Mouse (Mus musculus) testis, postnatal 10 days (tissue): ENCODE data around the gene Sh2d3c.
A peak's percentile ranks its signal among the peaks of the same experiment; 100 is the strongest.

Experiments used
- DNase-seq: peaks from one replicate; pipeline ENCODE4 v3.0.0; 2021; ENCODE audit warnings: low spot score

Sh2d3c gene

DNA sequence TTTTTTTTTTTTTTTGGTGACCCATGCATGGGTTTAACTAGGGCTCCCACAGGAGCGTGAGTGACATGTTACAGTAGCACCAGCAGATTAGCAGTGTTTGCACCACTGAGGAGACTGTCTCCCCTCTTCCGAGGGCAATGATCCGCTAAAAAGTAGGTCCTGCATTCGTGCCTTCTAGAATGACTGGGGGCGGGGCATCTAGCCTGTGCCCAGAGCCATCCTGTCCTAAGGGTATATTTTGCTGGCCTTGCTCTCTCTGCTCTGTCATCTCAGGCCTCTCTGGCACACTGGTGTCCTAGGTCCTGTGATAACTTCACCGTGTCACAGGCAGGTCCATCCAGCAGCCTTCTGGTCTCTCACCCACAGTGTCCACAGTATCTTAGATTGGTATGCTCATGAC lies 21.2 kb upstream of the Sh2d3c start:
- DNase-seq: no peak

DNA sequence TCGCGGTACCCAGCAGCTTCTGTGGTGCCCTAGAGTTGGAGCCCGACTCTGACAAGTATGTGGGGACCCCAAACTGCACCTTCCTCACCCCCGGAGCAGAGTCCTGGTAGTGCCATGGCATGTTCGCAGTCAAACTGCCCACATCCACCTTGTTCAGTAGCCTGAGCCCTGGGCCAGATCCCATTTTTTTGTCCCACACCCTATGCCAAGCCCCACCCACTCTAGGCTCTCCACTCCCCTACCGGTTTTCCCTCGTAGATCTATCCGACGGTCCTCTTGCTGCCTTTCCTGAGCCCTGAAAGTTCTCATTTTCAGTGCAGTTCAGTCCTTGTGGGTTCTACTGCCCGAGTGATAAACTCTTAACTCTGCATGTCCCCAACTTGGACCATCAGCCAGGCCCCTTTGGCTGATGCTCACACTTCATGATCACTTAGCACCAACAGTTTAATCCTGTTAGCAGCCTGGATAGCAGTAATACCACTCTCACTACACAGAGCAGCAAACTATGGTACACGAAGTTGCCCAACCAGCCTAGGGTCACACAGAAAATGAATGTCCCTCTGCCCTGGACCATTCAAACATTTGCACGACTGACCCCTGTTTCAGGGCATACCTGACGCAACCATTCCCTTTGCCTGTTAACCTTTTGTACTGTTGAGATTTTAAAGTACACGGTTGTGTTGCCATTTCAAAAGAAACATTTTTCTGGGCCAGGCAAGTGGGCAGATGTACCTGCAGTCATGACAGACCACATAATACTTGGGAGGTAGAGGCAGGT lies 19.7 kb upstream of the Sh2d3c start:
- no peak for DNase-seq

DNA sequence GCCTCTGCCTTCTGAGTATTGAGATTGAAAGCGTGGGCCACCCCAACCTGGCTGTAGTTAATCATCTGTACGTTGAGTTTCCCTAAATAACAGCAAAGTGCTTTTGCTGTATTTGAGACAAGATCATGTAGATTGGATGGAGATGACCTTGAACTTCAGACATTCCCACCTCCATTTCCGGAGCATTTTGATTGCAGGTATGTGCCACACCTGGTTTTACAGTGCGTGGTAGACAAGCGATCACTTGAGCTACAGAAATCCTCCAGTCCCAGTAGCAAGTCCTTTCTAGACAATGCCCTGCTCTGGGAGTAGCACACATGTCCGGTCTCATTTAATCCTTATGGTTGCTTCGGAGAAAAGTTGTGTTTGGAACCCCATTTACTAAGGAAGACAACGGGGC lies 17.8 kb upstream of the Sh2d3c start:
- DNase-seq: no peak

DNA sequence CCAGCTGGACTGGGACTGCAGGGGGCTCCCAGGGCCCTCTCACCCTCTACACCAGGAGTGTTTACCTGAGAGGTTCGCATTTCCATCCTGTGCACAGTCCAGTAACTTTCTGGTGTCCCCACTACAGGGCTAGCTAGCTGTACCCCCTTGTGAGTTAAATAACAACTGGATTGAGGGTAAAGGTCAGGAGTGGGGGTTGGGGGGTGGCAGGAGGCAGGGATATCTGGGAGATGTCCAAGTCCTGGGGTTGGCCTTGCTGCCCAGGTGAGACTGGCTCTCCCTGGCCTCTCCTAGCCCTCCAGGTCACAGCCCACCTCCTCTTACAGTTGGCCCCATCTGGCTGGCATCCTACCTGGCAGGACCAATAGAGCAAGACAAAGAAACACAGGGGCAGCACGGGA lies 16.8 kb upstream of the Sh2d3c start, which contains the start of gene Fpgs:
Gene Fpgs, minus strand, starts transcription at position 125 of the 401 bp plus-strand sequence.
- no peak for DNase-seq

DNA sequence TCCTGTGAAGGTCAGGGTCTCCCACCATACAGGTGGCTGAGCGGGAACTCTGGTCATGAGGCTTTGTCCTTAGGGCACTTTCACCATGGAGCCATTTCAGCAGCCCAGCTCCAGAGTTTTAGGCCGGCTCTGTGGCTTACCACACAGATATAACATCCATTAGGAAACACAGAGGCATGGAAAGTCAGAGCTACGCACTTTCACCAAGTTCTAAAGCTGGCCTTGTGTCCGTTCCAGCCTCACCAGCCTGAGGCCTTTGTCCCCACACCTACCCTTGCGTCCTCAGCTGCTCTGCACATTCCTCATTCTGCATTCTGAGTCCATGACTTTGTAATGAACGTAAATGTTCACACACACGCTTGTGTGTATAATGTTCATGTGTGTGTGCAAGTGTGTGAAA lies 15.8 kb upstream of the Sh2d3c start:
- no peak for DNase-seq

DNA sequence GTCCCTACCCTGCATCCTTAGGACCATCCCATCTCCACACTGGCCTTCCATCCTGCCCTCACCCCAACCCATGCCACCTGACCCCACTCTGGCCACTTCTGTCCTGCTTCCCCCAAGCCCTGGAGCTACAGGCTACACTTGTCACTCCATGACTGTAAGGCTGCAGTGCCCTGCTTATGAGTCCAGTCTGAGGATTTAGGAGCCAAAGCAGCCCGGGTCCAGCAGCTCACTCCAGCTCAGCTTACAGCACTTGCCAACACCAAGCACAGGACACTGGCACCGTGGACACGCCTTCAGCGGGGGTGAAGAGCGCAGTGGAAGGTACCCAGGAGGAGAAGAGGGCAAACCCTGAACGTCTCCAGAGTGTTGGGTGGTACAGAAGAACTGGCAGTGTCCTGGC lies 13.9 kb upstream of the Sh2d3c start:
- no peak for DNase-seq

DNA sequence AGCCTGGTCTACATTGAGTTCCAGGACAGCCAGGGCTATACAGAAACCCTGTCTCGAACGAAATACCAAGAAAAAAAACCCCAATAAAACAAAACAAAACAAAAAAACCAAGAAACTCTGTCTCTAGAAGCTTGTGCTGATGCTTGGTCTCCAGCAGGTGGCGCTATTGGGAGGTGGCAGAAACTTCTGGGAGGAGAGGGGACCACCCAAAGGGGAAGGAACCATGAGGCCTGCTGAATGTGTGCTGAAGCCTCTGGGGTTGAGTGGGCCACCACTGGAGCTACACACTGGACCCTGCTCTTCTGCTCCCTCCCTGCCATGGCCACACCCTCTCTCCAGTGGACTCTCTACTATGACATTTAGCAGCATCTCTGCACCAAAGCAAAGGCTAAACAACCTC lies 12.2 kb upstream of the Sh2d3c start:
- peak; percentile 89 for DNase-seq

DNA sequence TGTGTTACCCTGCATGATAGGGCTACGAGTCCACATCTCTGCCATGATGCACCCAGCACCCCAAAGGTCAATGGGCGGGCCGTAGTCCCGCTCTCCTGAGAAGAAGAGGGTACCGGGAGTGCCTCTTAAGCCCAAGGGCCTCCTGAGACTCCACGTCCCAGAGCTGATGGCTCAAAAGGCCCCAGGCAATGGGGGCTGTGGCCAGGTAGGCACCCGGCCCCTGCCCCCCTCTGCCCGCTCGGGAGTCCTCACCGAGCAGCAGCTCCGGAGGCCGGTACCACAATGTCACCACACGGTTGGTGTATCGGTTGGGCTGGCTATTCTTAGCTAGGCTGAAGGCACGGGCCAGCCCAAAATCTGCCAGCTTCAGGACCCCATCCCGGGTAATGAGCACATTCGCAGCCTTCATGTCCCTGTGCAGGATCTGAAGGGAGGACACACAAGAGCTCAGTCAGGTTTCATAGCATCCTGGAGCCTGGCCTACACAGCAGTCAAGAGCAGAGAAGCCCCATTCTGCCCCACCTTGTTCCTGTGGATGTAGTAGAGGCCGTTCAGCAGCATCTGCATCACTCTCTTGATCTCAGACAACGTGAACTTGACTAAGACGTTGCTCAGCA lies 11.2 kb upstream of the Sh2d3c start:
- DNase-seq: no peak

DNA sequence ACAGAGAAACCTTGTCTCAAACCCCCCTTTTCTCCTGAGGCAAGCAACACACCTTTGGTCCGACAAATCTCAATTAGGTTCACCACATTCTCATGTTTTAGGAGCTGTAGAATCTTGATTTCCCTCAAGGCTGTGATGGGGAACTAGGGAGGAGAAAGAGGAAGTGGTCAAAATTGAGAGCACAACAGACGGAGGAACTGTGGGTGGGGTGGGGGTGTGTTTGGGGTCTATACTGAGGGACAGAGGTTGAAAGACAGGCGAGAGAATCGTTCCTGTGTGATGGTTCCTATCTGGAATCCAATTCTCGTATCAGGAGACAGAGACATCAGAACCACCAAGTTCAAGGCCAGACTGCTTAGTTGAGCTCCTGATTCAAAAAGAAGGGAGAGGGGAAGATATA lies 10.4 kb upstream of the Sh2d3c start:
- DNase-seq: no peak

DNA sequence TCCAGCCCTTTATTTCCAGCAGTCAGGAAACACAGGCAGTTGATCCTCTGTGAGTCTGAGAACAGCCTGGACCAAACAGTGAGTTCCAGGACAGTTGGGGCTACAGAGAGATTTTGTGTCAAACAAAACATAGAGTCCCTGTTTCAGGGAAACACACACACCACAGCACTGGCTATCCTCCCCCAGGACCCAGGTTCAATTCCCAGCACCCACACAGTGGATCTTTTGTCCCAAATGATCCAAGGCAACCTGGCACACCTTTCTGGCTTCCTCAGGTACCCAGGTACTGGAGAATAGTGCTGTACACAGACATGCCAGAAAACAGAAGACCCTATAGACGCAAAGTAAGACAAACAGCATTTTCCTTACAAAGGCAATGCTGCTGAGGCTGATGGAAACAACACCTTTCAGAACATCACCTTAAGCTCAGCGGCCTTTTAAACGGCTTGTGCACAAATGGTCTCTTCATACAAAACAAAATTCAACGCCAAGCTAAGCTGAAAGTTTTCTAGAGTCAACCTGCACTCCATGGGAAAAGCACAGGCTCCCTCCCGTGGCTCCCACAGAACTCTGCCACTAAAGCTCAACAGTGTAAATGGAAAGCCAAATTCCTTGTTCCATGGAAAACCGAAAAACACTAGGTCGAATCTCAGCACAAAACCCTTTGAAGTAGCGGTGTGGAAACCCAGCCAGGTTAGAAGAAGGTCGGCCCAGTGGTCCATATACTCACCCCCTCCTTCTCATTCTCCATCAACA lies 9.4 kb upstream of the Sh2d3c start:
- DNase-seq: no peak

DNA sequence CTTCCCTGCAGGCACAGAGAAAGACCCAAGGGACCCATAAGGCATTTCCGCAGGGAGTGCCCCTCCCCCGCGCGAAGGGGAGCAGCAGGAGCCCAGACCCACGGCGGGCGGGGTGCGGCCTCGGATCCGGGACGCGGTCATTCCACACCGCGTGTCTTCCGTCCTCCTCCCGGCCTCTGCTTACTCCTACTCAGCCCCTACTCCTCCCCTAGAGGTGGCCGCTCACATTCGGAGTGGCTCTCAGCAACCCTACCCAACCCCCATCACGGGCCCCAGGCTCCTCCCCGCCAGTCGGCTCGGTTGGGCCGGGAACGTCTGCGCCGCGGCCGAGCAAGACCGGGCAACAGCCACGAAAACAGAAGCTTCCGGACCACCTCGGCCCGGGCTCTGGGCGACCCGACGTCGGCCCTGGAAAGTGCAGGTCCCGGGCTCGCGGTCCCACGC lies 8.7 kb upstream of the Sh2d3c start:
- peak; percentile 85 for DNase-seq

DNA sequence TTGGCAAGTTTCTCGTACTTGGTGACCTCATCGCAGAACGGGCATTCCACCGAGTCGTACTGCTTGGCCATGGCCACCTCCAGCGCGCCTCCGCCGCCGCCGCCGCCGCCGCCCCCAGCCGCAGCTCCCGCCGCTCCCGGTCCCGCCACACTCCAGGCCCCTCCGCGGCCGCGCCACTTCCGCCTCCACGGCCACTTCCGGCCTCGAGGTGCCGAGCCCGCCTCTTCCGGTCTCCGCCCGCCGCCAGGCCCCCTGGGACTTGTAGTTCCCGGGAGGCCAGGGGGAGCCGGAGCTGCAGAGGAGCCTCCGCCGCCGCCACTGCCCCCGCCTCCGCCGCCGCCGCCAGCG lies 8.3 kb upstream of the Sh2d3c start:
- DNase-seq: peak; percentile 97

DNA sequence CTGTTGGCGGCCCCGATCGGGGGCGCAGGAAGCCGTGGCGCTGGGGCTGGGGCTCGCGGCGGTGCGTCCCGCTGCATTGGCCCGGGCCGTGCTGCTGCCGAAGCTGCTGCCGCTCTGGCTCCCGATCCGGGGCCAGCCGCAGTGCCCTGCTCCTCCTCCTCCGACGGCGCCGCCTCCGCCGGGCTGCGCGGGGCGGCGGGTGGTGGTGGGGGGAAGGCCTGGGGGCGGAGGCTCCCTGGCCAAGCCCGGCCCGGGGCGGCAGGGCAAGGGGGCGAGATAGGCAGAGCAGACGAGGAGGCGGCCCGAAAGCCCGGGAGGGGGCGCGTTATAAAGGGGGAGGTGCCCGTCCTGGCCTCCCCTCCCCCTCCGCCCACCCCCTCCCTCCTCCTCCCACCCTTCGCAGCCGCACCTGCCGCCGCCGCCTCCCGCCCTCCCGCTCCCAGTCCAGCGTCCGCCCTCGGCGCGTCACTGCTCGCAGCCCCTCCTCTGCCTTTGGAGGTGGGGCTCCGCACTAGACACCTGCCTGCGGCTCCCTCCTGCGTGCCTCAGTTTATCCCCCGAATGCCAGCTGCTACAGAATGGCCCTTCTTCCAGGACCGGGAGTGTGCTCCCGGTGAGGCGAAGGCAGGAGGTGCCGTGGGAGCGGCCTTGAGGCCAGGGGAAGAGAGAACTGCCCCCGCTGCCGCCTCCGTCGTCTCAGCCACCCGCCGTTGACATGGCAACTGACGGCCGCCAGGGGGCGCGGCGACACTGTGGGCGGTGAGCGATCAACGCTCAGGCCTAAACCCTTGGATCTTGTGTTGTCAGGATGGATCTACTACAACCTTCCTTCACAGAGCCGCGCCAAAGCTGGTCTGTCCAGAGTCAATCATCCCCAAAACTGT lies 7.7 kb upstream of the Sh2d3c start, which contains the start of gene Cdk9:
Gene Cdk9, minus strand, starts transcription at position 143 of the 884 bp plus-strand sequence.
- DNase-seq: peak; percentile 95

DNA sequence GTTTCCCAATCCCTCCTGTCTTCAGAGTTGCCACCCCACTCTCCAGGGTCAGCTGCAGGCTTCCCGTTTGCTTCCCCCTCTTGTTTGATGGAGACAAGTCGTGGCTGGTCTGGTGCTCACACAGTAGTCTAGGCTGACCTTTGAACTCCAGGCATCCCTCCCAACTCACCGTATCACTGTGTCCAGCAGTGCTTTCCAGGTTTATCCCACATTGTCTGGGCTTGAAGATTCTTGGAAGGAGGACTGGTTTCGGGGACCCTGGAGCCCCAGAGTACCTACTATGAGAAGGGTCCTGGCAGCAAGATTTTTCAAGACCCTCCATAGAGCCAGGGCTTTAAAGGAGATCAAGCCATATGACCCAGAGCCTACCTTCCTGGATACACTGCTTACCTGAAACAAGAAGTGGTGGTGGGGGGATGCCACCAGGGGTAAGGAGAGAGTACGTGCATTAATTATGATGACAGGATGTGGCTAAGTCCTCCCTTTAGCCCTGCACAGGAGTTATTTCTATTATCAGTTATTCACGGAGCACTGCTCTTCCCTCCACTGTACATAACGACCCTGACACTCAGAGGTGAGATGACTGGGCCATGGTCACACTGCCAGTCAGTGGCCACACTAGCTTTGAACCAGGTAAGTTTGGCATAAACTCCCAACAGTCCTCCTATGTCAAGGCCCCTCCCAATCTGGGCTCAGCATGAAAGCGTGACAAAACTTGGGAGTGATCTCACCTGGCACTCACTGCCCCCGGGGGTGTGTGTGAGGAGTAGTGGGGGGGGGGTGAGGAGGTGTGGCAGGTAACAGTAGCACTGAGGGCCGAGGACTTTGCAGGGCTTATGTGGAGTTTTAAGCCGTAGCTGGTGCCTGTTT lies 6.5 kb upstream of the Sh2d3c start:
- DNase-seq: no peak

DNA sequence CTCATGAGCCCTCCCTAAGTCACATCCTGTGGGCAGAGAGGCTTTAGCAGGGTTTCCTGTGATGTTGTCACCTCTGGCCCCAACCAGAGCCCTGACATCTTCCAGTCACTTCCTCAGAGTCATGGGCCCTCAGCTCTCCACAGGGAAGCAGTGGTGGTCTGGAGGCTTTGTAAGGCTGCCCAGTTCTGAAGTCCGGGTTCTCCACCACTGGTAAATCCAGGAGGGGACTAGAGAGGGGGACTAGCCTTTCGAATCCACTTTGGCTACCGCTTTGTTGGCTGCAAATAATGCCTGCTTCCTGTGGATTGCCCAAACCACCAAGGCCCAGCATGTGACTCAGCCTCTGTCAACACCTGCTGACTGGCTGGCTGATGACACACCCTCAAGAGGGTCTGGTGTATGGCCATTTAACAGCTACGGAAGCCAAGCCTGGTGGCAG lies 5.8 kb upstream of the Sh2d3c start:
- DNase-seq: no peak

DNA sequence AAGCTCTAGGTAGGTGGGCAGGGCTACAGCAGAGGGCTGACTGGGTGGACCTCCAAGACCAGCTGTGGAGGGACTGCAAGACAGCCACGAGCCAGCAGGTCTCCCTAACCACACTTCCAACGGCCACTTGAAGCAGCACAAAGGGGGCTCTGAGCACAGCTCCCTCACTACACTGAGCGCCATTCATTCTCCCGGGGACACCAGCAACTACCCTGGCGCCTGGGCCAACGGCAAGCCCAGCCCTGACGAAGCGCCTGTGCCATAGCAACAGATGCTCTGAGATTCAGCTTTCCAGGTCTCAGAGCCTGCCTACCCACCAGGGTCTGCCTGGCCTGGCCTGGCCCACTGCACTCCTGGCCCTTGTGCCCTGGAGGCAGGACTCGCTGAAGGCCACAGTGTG lies 2.1 kb upstream of the Sh2d3c start:
- DNase-seq: no peak

DNA sequence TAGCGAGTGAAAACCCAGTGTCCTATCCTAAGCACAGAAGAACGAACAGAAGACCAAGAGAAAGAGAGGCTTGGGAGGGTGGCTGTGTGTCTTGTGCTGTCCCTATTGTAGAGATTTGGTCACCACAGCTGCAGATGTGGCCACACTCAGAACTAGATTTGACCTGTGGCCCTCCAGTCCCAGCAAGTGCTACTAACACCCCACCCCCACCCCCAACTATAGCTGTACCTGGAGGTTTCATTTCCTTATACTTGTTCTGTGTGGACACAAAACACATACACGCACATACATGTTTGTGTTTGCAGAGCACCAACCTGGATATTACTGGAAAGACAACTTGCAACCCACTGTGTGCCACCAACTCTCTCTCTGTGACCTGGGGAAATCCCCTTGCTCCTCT lies 802 bp upstream of the Sh2d3c start:
- no peak for DNase-seq

DNA sequence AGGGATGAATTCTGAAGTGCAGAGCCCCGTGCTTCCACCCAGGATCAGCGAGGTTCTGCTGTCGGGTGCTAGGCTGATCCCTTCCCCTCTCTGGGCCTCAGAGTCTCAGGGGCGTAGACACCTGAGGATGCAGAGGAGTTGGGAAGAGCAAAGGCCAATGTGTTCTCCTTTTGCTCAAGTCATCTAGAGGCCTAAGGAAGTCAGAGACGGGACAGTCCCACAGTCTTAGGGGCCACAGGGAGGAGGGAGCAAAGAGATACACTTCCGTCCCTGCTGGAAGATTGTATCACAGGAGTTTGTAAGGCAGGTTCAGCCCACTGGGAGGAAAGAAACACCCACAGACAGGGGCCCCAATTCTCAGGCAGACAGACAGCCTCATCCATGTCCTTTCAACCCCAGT lies 1.2 kb downstream of the Sh2d3c start:
- no peak for DNase-seq

DNA sequence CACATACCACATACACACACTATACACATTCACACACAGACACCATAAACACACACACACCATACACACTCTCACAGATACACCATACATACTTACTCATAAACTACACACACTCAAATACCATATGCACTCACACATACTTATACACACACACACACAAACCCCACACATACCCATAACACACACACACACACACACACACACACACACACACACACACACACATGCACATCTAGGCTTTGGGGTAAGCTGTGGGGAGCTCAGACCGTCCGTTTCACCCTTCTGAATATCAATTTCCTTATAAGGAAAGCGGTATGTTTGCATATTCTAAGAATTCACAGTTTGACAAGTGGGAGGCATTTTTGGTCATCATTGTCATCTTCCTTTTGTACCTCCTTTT lies 1.7 kb downstream of the Sh2d3c start:
- DNase-seq: no peak

DNA sequence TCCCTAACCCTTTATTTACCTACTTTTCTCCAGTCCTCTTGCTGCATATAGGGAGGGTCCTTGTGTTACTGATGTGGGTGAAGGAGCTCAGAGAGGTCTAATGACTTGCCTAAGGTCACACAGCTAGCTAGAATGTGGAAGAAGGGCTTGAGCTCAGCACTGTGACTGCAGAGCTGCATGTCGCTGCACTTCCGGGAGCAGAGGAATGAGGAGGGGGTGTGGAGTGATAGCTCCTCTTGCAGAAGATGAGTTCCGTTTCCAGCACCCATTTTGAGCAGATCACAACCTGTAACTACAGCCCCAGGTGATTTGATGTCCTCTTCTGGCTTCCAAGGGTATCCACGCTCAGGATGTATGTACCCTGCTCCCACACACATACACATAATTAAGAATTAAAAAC lies 3.3 kb downstream of the Sh2d3c start:
- DNase-seq: no peak
